Mouse (Mus musculus) megakaryocyte progenitor cell, adult 5-6 weeks (primary cell): ENCODE data around the gene Depdc7. TPM values are rescaled to one million over a fixed set of nuclear protein-coding genes. Genes with fewer than 3 reads are reported as not detected.

ENCODE experiments used
- ATAC-seq: replicated peaks from 2 replicates; pipeline ENCODE4 v1.8.0; 2016; ENCODE audit warnings: mild to moderate bottlenecking, moderate TSS enrichment, inconsistent platforms; ENCODE audit not compliant: poor library complexity
- total RNA-seq, 2 experiments: library from RNA; stranded (forward) in 1 of 2; stranded (reverse) in 1 of 2; fragments of 157-497, 149-512 nt in 1 of 2; fragments of 200-1000 nt in 1 of 2; gene quantifications; 2 replicates each; pipeline versions ENCODE4 v1.2.3 to v1.2.4; 2015 to 2017

Depdc7 gene
- total RNA-seq, 2 experiments from 2014 or later, result 4.1 to 4.5 TPM

- peak; percentile 13; the same call in 1 of the 2 replicates for ATAC-seq
Observed at GRCm38 (mm10) chr2:104717231-104717735, 25.4 kb downstream of the Depdc7 start.

DNA sequence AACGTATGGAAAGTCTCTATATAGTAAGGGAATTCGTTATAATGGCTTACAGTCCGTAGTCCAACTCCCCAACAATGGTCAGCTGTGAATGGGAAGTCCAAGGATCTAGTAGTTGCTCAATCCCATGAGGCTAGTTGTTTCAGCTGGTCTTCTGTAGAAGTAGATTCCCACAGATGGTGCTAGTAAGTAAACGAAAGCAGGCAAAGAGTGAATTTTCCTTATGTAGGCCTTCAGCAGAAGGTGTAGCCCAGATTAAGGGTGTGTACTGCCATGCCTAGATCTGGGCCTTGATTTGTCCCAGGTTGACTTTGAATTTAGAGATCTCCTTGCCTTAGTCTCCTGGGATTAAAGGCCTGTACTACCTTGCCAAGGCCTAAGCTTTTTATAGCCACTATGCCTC is 26.4 kb downstream of the Depdc7 start, which contains the start of gene Pin1rt1:
Gene Pin1rt1, minus strand, starts transcription at position 101 of the 400 bp plus-strand sequence.
- no peak for ATAC-seq

DNA sequence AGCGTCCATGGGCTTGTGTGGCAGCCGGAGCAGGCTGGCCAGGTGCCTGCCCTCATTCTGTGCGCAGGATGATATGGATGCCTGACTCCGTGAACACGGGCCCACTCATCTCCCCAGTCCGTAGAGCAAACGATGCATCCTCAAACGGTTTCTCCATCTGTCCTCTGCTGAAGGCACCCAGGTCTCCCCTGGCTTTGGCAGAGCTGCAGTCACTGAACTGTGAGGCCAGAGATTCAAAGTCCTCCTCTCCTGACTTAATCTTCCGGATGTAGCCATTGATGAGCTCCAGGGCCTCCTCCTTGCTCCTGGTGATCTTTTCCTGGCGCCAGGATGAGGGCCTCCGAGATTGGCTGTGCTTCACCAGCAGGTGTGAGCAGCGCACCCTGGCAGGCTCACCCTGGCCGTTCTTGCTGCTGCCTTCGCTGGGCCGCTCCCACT is 28.4 kb downstream of the Depdc7 start:
- no peak for ATAC-seq

DNA sequence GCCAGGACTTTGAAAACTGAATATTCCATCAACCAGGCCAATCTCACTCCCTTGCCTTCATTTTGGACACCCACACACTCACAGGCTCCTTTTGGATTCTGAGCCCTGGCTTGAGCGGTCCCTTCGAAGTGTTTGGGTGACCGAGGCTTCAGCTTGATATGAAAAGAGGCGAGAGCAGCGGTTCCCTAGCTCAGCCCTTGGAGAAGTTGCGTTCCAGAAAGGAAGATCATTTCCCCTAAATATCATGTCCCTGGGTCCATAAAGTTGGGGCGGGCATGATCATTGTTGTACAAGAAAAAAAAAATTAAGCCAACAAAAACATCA is 30.2 kb downstream of the Depdc7 start:
- ATAC-seq, result peak; percentile 38

DNA sequence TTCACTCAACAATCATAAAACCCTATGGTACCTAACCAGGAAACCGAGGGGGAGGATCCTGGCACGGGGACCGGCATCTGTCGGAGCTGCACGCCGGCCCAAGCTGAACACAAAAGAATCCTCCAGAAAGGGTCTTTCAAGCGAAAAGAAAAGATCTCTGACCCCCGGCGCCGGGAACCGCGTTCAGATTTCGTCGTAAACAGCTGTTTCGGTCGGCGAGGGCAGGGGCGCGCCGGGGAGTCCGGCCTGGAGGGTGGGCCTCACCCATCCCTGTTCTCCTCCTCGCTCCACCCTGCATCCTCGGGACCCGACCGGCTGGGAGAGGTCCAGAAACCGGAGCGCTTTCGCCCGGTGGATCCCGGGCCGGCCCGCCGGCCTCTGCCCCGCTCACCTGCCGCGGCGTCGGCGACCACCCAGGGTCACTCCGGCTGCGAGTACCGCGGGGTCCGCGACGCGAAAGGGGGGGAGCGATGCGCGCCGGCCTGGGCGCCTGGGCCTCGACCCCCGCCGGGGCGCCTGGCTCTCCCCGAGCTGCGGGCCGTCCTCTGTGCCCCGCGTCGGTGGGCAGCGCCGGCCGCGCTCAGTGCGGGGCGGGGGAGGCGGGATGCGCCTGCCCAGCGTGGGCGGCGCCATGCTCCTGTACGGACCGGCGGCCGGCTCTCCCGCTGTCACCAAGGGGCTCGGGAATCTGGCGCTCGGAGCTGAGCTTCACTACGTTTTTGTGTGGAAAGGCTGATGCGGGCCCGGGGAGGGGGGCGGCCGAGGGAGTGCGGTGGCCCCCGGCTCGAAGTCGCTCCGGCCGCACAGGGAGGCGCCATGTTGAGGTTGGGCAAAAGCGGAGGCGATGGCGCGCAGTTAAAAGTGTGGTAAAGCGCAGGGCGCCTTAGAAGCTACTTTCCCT is 30.8 kb downstream of the Depdc7 start, which contains the start of gene Tcp11l1:
Gene Tcp11l1, minus strand, starts transcription at position 585 of the 901 bp plus-strand sequence.
- ATAC-seq, result peak; percentile 69

DNA sequence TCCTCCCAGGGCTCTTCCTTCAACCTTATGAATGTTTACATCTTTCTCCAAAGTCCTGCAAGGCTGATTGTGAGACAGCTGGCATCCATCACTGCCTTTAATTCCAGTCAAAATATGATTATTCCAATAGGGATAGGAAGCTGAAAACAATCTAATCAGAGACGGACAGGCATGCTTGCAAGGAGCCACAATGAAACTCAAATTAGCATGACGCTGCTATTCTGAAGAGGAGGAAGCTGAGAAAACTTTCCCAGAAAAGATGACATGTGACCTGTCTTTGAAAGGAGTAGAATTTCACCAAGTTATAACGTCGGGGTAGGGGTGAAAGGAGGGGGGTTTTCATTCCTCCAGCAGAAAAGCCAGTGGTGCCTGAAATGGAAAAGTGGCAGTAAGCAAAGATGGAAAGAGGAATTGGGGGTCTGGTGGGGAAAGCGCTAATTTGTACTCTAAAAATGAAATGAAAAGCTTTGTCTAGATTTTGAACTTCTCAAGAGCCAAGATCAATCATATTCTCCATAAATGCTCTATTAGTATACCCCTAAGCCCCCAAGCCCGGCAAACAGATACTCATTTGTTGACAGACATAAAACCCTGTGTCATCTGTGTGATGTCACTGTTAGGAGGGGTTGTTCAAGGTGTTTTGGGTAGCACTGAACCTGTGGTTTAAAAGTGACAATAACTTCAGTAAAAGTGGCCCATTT is 31.9 kb downstream of the Depdc7 start:
- ATAC-seq, result peak; percentile 15; the same call in 1 of the 2 replicates

DNA sequence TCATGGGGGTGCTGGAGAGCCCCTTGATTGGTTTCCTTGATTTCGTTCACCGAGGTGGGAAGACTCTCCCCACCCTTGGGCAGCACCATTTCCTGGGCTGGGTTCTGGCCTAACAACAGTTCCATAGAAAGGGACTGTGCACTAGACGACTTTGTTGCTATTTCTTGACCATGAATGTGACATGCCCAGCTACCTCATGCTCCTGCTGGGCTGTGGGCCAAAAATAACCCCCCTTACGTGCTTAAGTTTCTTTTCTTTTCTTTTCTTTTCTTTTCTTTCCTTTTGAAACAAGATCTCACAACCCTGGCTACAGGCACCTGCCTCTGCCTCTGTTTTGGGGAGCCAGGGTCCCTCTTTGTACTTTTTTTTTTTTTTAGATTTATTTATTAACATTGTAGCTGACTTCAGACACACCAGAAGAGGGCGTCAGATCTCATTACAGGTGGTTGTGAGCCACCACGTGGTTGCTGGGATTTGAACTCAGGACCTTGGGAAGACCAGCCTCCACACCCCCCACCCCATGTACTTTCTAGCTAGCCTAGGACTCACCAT is 32.8 kb downstream of the Depdc7 start:
- no peak for ATAC-seq

DNA sequence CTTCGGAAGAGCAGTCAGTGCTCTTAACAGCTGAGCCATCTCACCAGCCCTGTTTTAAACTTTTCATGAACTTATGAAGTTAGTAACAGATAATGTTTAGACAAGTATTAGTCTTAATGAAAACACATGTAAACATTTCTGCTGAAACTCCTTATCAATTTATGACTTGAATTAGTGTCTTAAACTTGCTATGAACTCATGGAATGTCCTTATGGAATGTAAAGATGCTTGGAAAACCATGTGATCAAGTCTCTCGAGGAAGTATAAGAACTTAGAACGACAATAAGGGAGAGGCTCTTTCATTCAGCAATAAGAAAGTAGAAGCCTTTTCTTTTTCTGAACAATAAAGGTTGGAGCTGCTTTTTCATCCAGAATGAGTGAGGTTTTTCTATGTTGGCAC is 38.3 kb downstream of the Depdc7 start:
- ATAC-seq, result no peak

- ATAC-seq, result no peak
Observed at GRCm38 (mm10) chr2:104703158-104703557, 39.5 kb downstream of the Depdc7 start.

DNA sequence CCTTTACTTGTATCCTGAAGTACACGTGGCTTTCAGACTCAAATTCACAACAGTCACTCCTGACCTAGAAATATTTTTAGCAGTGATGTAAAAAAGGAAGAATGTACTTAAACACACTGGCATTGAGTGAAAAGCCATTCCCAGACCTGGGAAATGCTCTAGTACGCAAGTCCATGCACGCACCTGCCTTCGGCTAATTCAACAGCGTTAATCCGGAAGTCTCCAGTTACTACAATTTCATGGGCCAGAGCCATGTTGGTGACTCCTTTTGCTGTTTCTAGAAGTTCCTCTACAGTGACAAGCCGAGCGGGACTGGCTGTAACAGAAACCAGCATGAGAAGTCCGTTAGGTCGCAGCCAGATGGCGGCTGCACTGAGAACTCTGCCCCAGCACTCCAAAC is 43.0 kb downstream of the Depdc7 start:
- no peak for ATAC-seq

DNA sequence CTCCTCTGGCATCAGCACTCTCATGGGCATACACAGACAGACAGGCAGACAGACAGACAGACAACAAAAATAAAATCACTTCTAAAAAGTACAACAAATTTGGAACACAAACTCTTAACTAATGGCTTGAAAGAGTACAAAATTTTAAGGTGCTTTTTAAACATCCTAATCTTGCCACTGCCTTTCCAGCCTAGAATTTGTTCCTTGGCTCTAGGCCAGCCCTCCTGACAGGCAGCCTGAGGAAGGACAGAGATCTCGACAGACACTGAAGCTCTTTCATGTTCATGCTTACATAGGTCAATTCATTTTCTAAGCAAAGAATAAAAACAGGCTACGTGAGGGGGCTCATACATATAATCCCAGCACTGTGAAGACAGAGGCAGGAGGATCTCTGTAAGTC is 50.1 kb downstream of the Depdc7 start:
- no peak for ATAC-seq

DNA sequence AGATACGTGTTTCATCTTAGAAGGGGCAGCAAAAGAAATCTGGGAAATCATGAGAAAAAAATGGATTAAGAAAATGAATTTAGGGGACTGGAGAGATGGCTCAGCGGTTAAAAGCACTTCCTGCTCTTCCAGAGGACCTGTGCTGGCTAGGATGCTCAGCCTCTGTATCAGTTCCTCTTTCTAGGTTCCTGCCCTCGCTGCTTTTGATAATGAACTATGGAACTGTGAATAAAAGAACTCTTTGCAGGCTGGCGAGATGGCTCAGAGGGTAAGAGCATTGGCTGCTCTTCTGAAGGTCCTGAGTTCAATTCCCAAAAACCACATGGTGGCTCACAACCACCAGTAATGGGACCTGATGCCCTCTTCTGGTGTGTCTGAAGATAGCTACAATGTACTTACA is 52.0 kb downstream of the Depdc7 start:
- peak; percentile 63 for ATAC-seq

- no peak for ATAC-seq
Observed at GRCm38 (mm10) chr2:104688724-104689123, 54.0 kb downstream of the Depdc7 start.

GRCm38 (mm10) chr2:104688321-104688720 is 54.4 kb downstream of the Depdc7 start:
- no peak for ATAC-seq

GRCm38 (mm10) chr2:104687261-104687660 is 55.4 kb downstream of the Depdc7 start:
- peak; percentile 81 for ATAC-seq

DNA sequence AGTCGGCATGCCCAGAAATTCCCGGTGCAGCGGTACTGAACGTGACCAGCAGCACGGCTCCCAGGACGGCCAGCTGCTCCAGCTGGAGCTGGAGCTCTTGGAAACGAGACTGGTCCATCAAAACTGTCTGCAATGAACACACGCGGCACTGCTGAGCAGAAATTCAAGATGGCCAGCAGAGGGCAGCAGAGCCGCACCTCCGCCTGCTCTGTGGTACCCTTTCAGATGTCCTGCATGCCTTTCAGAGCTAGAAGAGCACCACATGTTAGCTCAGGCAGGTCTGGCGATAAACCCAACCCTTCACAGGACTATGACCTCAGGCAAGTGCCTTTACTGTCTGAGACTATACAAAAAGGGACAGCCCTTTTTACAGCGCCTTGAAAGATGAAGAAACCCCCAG is 57.3 kb downstream of the Depdc7 start:
- peak; percentile 89 for ATAC-seq

GRCm38 (mm10) chr2:104684771-104685170 is 57.9 kb downstream of the Depdc7 start:
- no peak for ATAC-seq

DNA sequence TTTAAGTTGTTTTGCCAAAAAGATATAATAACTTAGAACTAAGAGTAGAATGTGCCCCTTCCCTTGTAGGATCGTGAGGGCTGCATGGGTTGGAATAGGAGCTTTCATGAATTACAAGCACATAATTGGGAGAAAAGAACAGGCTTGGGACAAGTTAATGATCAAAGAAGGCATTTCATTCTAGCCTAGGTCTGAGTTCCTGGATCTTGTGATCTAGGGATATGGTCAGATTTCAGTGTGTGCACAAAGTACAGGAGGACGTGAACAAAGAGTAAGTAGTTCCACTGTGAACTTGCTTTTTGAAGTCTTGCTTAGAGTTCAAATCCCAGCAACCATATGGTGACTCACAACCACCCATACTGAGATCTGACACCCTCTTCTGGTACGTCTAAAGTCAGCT is 65.4 kb downstream of the Depdc7 start:
- no peak for ATAC-seq
